Comparison of ENCODE assay signal across 8 mouse cellular contexts in genomic region chr15:83056378-83057083, GRCm38 (mm10). TPM values are rescaled to one million over a fixed set of nuclear protein-coding genes. Genes with fewer than 3 reads are reported as not detected.
DNase-seq lines count a peak whose midpoint lies in the region; ATAC-seq and TF ChIP-seq lines count a peak whose summit lies in the region.

No protein-coding gene starts in this region.

- peak overlapping the region; percentile 30 for H3K4me3 ChIP-seq in liver, embryonic 16.5 days (ENCODE audit: low read depth, low read length)

- H3K27ac ChIP-seq in liver, embryonic 16.5 days (ENCODE audit: low read length) = no peak overlapping the region

- H3K4me1 ChIP-seq in liver, embryonic 16.5 days (ENCODE audit: control insufficient read depth, low read depth, low read length) = no peaks in the 10 kb centered on the region; the same call in 1 of the 2 replicates

- no peak for ATAC-seq in liver, embryonic 16.5 days (ENCODE audit: low read depth)

- peaks cover 22% of the 10 kb centered on the region for H3K27me3 ChIP-seq in liver, embryonic 16.5 days (ENCODE audit: control insufficient read depth, insufficient read depth, low read depth, low read length)

- peak overlapping the region; percentile 54 for H3K4me2 ChIP-seq in liver, embryonic 16.5 days (ENCODE audit: low read depth, low read length)

- H3K9me3 ChIP-seq in liver, embryonic 16.5 days (replicated peaks; ENCODE audit: control insufficient read depth, low read length) = no peaks in the 10 kb centered on the region

- DNase-seq in heart, adult 11 months = peak; percentile 93
- DNase-seq in heart, adult 8-10 months (ENCODE audit: low spot score) = no peak
- DNase-seq in brain, embryonic 14.5 days (ENCODE audit: low read depth) = peak; percentile 87
- peak; percentile 68 to 72 for DNase-seq in frontal cortex, postnatal 36 days (ENCODE audit: low spot score in 2 of 2)
- peak; percentile 55 to 65 for DNase-seq in kidney, postnatal 4 days
- DNase-seq in right cerebral cortex, postnatal 36 days (ENCODE audit: low spot score in 2 of 2) = peak; percentile 45 to 63
- no peak for DNase-seq in thymus, postnatal 25 days

- TF ChIP-seq POLR2A in brain, embryonic 14.5 days (IDR thresholded peaks at IDR 0.05; ENCODE audit: borderline replicate concordance, extremely low read depth, insufficient read depth, insufficient read length, poor library complexity, severe bottlenecking) = peak; percentile 8; the same call in 1 of the 2 replicates

- under 1% methylated on average over 29 of the region's 29 CpGs for WGBS in liver, embryonic 16.5 days (ENCODE audit: insufficient replicate concordance)

- no peaks in the 10 kb centered on the region for H3K36me3 ChIP-seq in liver, embryonic 16.5 days (ENCODE audit: control insufficient read depth, insufficient read depth)

- TF ChIP-seq CTCF in brain, embryonic 14.5 days (IDR thresholded peaks at IDR 0.05; ENCODE audit: borderline replicate concordance, extremely low read depth, insufficient read depth, insufficient read length) = no peak

- no peak overlapping the region for H3K9ac ChIP-seq in liver, embryonic 16.5 days (ENCODE audit: low read depth, low read length)

RNA-seq across cellular contexts. Expression of gene Nfam1, which starts 23.4 kb away (rescaled TPM):
- total RNA-seq in heart, adult 8-10 months (2022) = 1 to 10 TPM; 1.1 to 4.8 (median 1.5) TPM
- 1.7 and 2.1 TPM in 2 replicates for polyA plus RNA-seq in brain, embryonic 14.5 days (2012; rRNA removed)
- 12.5 and 14.3 TPM in 2 replicates for polyA plus RNA-seq in liver, embryonic 16.5 days (2015; fragmentation: Nextera tagmentation; extraction: Ambion mirVana)

RNA-seq across cellular contexts. Expression of gene Serhl, which starts 32.8 kb away (rescaled TPM):
- total RNA-seq in heart, adult 8-10 months (2022) = 10 to 100 TPM; 47.4 to 64.0 (median 62.0) TPM
- polyA plus RNA-seq in brain, embryonic 14.5 days (2012; rRNA removed) = 7.6 and 15.0 TPM in 2 replicates
- polyA plus RNA-seq in liver, embryonic 16.5 days (2015; fragmentation: Nextera tagmentation; extraction: Ambion mirVana) = 15.8 and 16.6 TPM in 2 replicates

Comparison
In these comparisons a context has a peak if more than half of its experiments do, and no peak if none do; other contexts are left out.
1. DNase-seq: peak in heart, adult 11 months (single experiment), brain, embryonic 14.5 days (single experiment), frontal cortex, postnatal 36 days (2 of 2), kidney, postnatal 4 days (2 of 2) and right cerebral cortex, postnatal 36 days (2 of 2); none in heart, adult 8-10 months (single experiment) and thymus, postnatal 25 days (single experiment).